Mouse (Mus musculus) heart, postnatal 0 days (tissue): ENCODE results near the gene Gm28042.

ENCODE experiments used
- CTCF ChIP-seq: IDR thresholded peaks from 2 replicates; pipeline ENCODE4 v1.5.1; 2016; ENCODE audit warnings: antibody characterized with exemption, control low read depth, low read depth
- EP300 ChIP-seq: IDR thresholded peaks from 2 replicates; pipeline ENCODE4 v1.6.1; 2016; ENCODE audit warnings: antibody characterized with exemption, low read depth

DNA sequence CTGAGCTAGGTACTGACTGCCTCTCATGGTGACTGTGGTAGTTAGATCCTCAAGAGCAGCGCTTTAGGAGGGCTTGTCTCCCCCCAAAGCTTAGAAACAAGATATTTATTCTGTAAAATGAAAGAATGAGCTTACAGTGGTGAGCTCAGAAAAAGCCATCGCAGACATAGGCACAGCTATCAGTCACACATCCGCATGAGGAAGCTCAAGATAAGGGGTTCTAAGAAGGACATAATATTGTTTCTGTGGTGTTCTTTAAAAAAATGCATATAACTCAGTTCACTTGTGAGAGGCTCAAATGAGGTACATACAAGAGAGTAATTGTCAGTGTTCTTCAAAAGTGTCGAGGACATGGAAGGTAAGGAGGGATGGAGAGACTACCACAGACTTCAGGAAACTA is 11.4 kb upstream of the Gm28042 start:
- no peak for TF ChIP-seq CTCF
- no peak for TF ChIP-seq EP300
